Mouse (Mus musculus) C2C12 (cell line): ENCODE results near the gene Sf1.

Experiments
- CEBPB ChIP-seq: IDR thresholded peaks from one replicate; pipeline ENCODE4 v1.6.1; 2011; ENCODE audit warnings: low read depth, mild to moderate bottlenecking, control low read depth, moderate library complexity
- CTCF ChIP-seq: IDR thresholded peaks from one replicate; pipeline ENCODE4 v1.5.1; 2011; ENCODE audit not compliant: control insufficient read depth, insufficient read depth, insufficient read length
- FOSL1 ChIP-seq: IDR thresholded peaks from one replicate; pipeline ENCODE4 v1.8.0; 2011; ENCODE audit warnings: mild to moderate bottlenecking, low read length; ENCODE audit not compliant: poor library complexity, insufficient read depth, severe bottlenecking
- MAX ChIP-seq: IDR thresholded peaks from one replicate; pipeline ENCODE4 v1.6.1; 2011; ENCODE audit warnings: mild to moderate bottlenecking, control low read depth
- MYOD1 ChIP-seq: IDR thresholded peaks from one replicate; pipeline ENCODE4 v1.6.1; 2011; ENCODE audit warnings: low read depth; ENCODE audit not compliant: control insufficient read depth, insufficient read length
- MYOG ChIP-seq: IDR thresholded peaks from one replicate; pipeline ENCODE4 v1.6.1; 2011; ENCODE audit not compliant: control insufficient read depth, insufficient read length; ENCODE audit errors: extremely low read depth
- USF1 ChIP-seq: IDR thresholded peaks from one replicate; pipeline ENCODE4 v1.6.1; 2011; ENCODE audit warnings: low read depth, mild to moderate bottlenecking, control low read depth, moderate library complexity

GRCm38 (mm10) chr19:6314513-6314912, 49.0 kb upstream of the Sf1 start:
- TF ChIP-seq CTCF, result no peak
- TF ChIP-seq MYOG, result no peak
- TF ChIP-seq CEBPB, result no peak
- no peak for TF ChIP-seq MYOD1
- no peak for TF ChIP-seq MAX
- no peak for TF ChIP-seq USF1
- TF ChIP-seq FOSL1, result no peak
